Mouse (Mus musculus) hindbrain, postnatal 0 days (tissue): ENCODE results near the gene D17H6S53E. TPM values are rescaled to one million over a fixed set of nuclear protein-coding genes. Genes with fewer than 3 reads are reported as not detected.
A peak's percentile ranks its signal among the peaks of the same experiment; 100 is the strongest.

Experiments used
- ATAC-seq: fragments of 200-750 bp; cut with Nextera tagmentation; 2 replicates; pipeline ENCODE4 v1.8.0; 2017; ENCODE audit warnings: mild to moderate bottlenecking, moderate TSS enrichment, moderate library complexity
- DNase-seq: peaks from one replicate; pipeline ENCODE4 v3.0.0-alpha.2; 2015; ENCODE audit warnings: low spot score
- H3K27ac ChIP-seq: fragments of 300-500 bp; sonication (generic); 2 replicates; pipeline ENCODE4 v1.5.1; 2014; ENCODE audit warnings: mild to moderate bottlenecking
- H3K27me3 ChIP-seq: fragments of 300-500 bp; sonication (generic); 2 replicates; pipeline ENCODE4 v1.6.1; 2014; ENCODE audit warnings: low read length, mixed read lengths; ENCODE audit not compliant: insufficient read depth
- H3K36me3 ChIP-seq: fragments of 300-500 bp; sonication (generic); 2 replicates; pipeline ENCODE4 v1.6.1; 2014; ENCODE audit warnings: low read length, mixed read lengths; ENCODE audit not compliant: insufficient read depth
- H3K4me1 ChIP-seq: fragments of 300-500 bp; sonication (generic); 2 replicates; pipeline ENCODE4 v1.6.1; 2014; ENCODE audit warnings: antibody characterized with exemption, low read length, mixed read lengths; ENCODE audit not compliant: insufficient read depth
- H3K4me2 ChIP-seq: fragments of 300-500 bp; sonication (generic); 2 replicates; pipeline ENCODE4 v1.6.1; 2014; ENCODE audit warnings: low read depth, mild to moderate bottlenecking, low read length, moderate library complexity, mixed read lengths
- H3K4me3 ChIP-seq: fragments of 300-500 bp; sonication (generic); 2 replicates; pipeline ENCODE4 v1.5.1; 2014; ENCODE audit warnings: low read length
- H3K9ac ChIP-seq: fragments of 300-500 bp; sonication (generic); replicated peaks from 2 replicates; pipeline ENCODE4 v1.6.1; 2014; ENCODE audit warnings: mild to moderate bottlenecking, low read length, moderate library complexity, mixed read lengths
- H3K9me3 ChIP-seq: fragments of 300-500 bp; sonication (generic); 2 replicates; pipeline ENCODE4 v1.6.1; 2016; ENCODE audit warnings: low read length, mixed read lengths
- CTCF ChIP-seq: IDR thresholded peaks from 2 replicates; pipeline ENCODE4 v1.5.1; 2016; ENCODE audit warnings: antibody characterized with exemption, control low read depth, low read depth
- WGBS: fragments of 180-500 bp; shearing (Covaris S2); extraction: QIAGEN DNeasy Blood & Tissue Kit; methylation state at CpG from one replicate; pipeline ENCODE4 v1.1.7; 2014; 5-methylcytosine and 5-hydroxymethylcytosine counted together
- polyA plus RNA-seq: library from polyadenylated mRNA; unstranded; fragments of >200 nt; fragmentation: Nextera tagmentation; extraction: Ambion mirVana; gene quantifications from 2 replicates; pipeline ENCODE4 v1.2.1, GENCODE M21; 2015
- total RNA-seq: library from RNA; depleted of rRNA; stranded (reverse); fragments of >200 nt; gene quantifications from 2 replicates; pipeline ENCODE4 v1.2.3, GENCODE M21; 2014

Gene D17H6S53E
- total and polyA plus RNA-seq, 2 experiments from 2014 or later, result 9.4 to 14.0 TPM

DNA sequence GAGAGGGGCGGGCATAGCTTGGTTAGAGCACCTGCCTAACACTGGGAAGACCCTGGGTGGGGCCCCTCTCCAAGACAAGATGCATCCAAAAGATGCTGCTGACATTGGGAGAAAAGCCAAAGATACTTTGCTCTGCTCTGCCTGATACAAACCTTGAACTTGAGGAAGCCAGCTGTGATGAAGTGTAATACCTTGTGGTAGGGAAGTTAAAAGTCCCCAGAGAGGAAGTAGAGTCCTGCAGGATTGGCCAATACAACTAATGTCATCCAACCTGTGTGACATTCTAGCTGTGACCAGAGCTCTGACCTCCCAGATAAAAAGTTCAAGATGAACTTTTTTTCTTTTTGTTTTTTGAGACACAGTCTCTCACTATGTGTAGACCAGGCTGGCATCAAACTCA, 1.1 kb upstream of the D17H6S53E start:
- DNase-seq (no peak), ATAC-seq (no peak)
- H3K4me1 ChIP-seq, result peaks cover 13% of the 10 kb centered on the region
- H3K4me3 ChIP-seq, result no peak overlapping the region
- H3K27ac ChIP-seq, result no peak overlapping the region
- no peaks in the 10 kb centered on the region for H3K9me3 ChIP-seq
- no peaks in the 10 kb centered on the region for H3K27me3 ChIP-seq
- WGBS, result 100% methylated on average over 1 of the region's 1 CpGs
- no peak overlapping the region for H3K9ac ChIP-seq
- H3K36me3 ChIP-seq, result peaks cover 5% of the 10 kb centered on the region; the same call in 1 of the 2 replicates
- H3K4me2 ChIP-seq, result peak overlapping the region; percentile 75
- TF ChIP-seq CTCF, result no peak

DNA sequence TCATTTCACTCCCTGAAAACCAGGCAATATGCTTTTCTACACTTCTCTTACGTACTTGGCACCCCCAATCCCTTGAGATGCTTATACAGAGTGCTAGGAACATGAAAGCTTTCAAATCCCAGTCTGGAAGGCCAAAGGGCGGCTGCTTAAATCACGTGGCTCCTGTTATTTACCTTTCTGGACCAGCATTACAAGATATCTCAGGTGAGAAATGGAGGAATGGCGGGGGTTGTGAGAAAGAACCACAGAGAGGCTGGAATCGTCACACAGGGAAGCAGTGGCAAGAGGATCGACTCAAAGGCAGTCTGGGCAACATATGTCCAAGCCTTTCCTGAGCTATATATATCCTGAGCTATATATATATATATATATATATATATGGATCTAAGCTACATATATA, 595 bp upstream of the D17H6S53E start:
- Histone ChIP-seq H3K4me2 (peak overlapping the region; percentile 75), H3K4me3 (peak overlapping the region; percentile 54), H3K4me1 (peaks cover 8% of the 10 kb centered on the region), H3K9ac (peak overlapping the region; percentile 68), H3K36me3 (peaks cover 5% of the 10 kb centered on the region; the same call in 1 of the 2 replicates), H3K27me3 (no peaks in the 10 kb centered on the region), H3K9me3 (no peaks in the 10 kb centered on the region), H3K27ac (peak overlapping the region; percentile 83; the same call in 1 of the 2 replicates)
- WGBS, result 30% methylated on average over 6 of the region's 6 CpGs
- TF ChIP-seq CTCF, result no peak
- ATAC-seq (no peak), DNase-seq (no peak)

DNA sequence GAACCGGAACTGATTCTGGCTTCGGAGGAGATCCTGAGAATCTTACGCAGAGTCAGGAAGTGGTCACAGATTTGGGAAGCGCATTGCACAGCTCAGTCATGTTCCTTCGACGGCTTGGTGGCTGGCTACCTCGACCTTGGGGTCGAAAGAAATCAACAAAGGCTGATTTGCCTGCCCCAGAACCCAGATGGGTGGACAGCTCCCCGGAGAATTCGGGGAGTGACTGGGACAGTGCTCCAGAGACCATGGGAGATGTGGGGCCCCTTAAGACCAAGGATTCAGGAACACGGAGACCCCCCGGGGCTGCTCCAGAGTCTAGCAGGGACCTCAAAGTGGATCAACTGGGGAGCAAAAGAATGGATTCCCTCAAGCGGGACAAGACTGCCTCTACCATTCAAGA, 844 bp downstream of the D17H6S53E start:
- Histone ChIP-seq H3K27me3 (no peaks in the 10 kb centered on the region), H3K36me3 (peaks cover 5% of the 10 kb centered on the region; the same call in 1 of the 2 replicates), H3K4me3 (peak overlapping the region; percentile 54), H3K4me2 (peak overlapping the region; percentile 75), H3K9me3 (no peaks in the 10 kb centered on the region), H3K27ac (peak overlapping the region; percentile 83), H3K9ac (peak overlapping the region; percentile 68), H3K4me1 (peaks cover 8% of the 10 kb centered on the region; the same call in 1 of the 2 replicates)
- WGBS, result 74% methylated on average over 13 of the region's 13 CpGs
- no peak for TF ChIP-seq CTCF
- DNase-seq (no peak), ATAC-seq (no peak)

DNA sequence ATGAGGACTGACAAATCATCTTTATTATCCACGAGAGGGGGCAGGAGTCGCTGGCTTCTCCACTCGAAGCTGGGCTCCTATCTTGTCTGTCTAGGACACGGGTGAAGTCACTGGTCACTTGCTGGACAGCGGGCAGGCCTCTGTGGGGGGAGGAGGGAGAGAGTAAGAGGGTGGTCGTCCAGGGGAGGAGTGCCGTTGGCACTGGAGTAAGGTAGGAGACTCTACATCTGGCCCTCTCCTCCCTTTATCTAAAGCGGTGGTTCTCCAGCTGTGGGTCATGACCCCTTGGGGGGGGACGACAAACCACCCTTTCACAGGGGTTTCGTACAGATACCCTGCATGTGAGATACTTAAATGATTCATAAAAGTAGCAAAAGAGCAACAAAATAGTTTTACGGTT, 2.8 kb downstream of the D17H6S53E start:
- H3K27ac ChIP-seq, result no peak overlapping the region
- 63% methylated on average over 11 of the region's 11 CpGs for WGBS
- H3K4me1 ChIP-seq, result peaks cover 8% of the 10 kb centered on the region; the same call in 1 of the 2 replicates
- no peak overlapping the region for H3K9ac ChIP-seq
- H3K27me3 ChIP-seq, result no peaks in the 10 kb centered on the region
- no peak overlapping the region for H3K4me2 ChIP-seq
- ATAC-seq (no peak), DNase-seq (no peak)
- TF ChIP-seq CTCF, result no peak
- peaks cover under 1% of the 10 kb centered on the region; the same call in 1 of the 2 replicates for H3K36me3 ChIP-seq
- no peak overlapping the region for H3K4me3 ChIP-seq
- no peaks in the 10 kb centered on the region for H3K9me3 ChIP-seq

DNA sequence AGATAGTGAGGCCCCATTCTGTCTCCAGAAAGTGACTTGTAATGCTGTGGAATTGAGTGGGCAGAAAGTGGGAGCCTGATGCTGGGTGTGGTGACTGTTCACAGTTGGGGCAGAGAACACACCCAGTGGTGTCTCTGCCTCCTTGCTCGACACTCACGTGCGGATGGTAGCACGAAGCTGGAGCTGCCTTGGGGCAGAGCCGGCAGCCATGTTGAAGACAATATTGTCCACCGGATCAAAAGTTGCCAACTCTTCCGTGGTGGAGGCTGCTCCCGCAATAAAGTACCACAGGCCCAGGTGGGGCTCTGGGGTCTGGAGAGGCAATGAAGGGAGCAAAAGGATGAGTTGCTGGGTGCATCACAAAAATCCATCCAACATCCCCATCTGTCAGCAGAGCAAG, 4.9 kb downstream of the D17H6S53E start:
- H3K9ac ChIP-seq, result no peak overlapping the region
- no peak for DNase-seq
- TF ChIP-seq CTCF, result no peak
- ATAC-seq, result no peak
- no peaks in the 10 kb centered on the region for H3K9me3 ChIP-seq
- WGBS, result 91% methylated on average over 8 of the region's 8 CpGs
- H3K4me1 ChIP-seq, result peaks cover 8% of the 10 kb centered on the region; the same call in 1 of the 2 replicates
- no peak overlapping the region for H3K4me2 ChIP-seq
- no peak overlapping the region for H3K27ac ChIP-seq
- H3K36me3 ChIP-seq, result no peaks in the 10 kb centered on the region; the same call in 1 of the 2 replicates
- H3K27me3 ChIP-seq, result no peaks in the 10 kb centered on the region
- H3K4me3 ChIP-seq, result no peak overlapping the region

DNA sequence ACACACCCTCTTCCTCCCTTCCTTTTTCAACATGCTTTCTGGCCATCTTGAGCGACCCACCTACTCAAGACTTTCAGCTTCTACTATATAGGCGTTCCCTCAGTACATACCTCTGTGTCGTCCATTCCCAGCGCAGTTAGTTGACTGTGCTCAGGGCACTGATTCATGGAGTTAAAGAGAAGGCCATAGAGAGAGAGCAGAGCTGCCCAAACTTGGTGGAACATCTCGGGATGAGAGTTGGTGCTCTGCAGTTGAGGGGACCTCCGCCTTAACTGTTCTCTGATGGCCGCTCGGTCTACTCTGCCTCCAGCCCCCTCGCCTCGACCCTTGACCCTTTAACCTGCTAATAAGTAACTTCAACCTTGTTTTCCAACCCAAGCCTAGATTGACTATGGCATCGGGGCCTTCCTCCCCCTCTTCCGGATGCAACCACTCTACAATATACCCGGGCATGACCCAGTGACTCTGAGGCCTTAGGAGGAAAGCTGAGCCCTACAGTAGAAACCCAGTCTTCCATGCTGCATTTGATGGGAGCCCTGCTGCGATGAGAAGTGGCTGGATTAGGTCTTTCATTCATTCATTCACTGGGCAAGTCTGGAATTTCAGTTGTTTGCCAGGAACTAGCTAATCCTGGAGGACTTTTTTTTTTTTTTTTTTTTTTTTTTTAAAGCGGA, 5.5 kb downstream of the D17H6S53E start, which contains the start of gene Apom:
Gene Apom (minus strand): TSS at position 551 of the 674 bp plus-strand sequence.
- Histone ChIP-seq H3K27me3 (no peaks in the 10 kb centered on the region), H3K9me3 (no peaks in the 10 kb centered on the region), H3K4me3 (no peak within 1 kb of the TSS), H3K27ac (no peak within 1 kb of the TSS), H3K4me2 (no peak within 1 kb of the TSS), H3K4me1 (peaks cover 7% of the 10 kb centered on the region), H3K36me3 (no peaks in the 10 kb centered on the region; the same call in 1 of the 2 replicates), H3K9ac (no peak within 1 kb of the TSS)
- TF ChIP-seq CTCF, result no peak
- 80% methylated on average over 15 of the region's 15 CpGs for WGBS
- no peak for DNase-seq
- ATAC-seq, result no peak

DNA sequence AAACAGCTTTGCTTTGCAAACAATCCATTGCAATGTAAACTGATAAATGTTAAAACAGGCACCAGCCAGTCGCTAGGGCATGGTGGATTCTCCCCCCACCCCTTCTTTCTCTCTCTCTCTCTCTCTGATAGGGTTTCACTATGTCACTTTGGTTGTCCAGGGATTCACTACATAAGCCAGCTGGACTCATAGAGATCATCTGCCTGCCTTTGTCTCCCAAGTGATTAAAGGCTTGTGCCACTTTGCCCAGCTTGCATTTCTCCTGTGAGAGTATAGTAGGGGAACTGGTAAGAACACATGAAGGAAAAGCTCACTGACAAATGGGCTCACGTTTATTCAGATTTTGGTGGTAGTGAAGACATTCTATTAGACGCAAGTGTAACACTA, 6.0 kb downstream of the D17H6S53E start:
- no peak overlapping the region for H3K4me2 ChIP-seq
- no peak for DNase-seq
- H3K9ac ChIP-seq, result no peak overlapping the region
- no peak overlapping the region for H3K4me3 ChIP-seq
- no peaks in the 10 kb centered on the region for H3K27me3 ChIP-seq
- H3K4me1 ChIP-seq, result peaks cover 7% of the 10 kb centered on the region
- no peaks in the 10 kb centered on the region for H3K9me3 ChIP-seq
- 80% methylated on average over 3 of the region's 3 CpGs for WGBS
- no peaks in the 10 kb centered on the region; the same call in 1 of the 2 replicates for H3K36me3 ChIP-seq
- no peak for ATAC-seq
- no peak for TF ChIP-seq CTCF
- H3K27ac ChIP-seq, result no peak overlapping the region
